Mouse (Mus musculus) embryo, embryonic 11 days (tissue): ENCODE results near the gene Tns1.

Experiments used
- DNase-seq: peaks from one replicate; pipeline ENCODE4 v3.0.0-alpha.2; 2015

Gene Tns1

DNA sequence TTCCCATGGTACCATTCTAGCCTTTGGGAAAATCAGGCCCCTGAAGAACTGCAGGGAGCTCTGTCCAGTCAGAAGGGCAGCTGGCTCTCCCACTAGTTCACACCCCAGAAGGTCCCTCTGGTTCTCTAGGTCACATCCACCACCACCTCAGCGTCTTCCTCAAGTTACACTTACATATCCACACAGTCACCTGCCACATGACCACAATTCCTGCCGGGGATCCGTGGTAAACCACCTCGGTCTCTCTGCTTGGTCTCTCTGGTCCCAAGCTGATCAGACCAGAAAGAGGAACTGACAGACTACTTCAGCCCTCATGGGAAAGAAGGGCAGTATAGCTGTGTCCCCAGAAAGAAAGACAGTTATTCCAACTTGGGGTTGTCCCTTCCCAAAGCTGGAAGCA is 68.7 kb downstream of the Tns1 start:
- DNase-seq = no peak

DNA sequence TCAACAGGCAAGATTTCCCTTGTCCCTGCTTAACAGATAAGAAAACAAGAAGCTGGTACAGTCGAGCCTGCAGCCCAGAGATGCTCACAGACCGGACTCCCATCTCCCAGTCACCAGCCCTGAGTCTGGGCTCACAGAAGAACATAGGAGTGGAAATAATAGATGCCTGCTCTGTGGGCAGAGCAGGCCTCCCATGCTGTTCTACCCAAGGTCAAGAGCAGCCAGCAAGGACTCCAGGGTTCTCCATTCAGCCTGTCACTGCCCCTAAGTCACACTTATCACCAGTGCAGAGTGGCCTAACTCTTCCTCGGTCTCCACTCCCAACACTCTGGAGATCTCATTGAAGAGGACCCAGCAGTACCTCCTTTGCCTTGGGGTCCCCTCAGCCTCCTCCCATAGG is 69.8 kb downstream of the Tns1 start:
- DNase-seq = no peak

DNA sequence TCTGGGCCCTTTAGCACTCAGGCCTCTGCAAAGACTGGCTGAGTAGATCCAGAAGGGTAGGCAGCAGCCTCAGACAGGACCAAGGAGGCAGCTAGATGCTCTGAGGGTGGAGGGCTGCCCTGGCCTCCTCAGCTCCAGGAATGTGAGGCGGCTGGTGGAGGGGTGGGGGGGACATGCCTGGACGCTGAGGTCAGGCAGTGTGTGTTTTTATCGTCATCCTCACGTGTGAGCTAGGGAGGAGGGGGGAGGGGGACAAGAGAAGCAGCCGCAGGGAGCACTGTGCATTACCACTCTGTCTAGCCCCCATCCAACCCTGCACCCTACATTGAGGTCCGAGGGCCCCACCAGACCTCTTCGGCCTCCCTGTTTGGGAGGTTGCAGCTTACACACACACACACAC is 70.2 kb downstream of the Tns1 start:
- peak; percentile 80 for DNase-seq

DNA sequence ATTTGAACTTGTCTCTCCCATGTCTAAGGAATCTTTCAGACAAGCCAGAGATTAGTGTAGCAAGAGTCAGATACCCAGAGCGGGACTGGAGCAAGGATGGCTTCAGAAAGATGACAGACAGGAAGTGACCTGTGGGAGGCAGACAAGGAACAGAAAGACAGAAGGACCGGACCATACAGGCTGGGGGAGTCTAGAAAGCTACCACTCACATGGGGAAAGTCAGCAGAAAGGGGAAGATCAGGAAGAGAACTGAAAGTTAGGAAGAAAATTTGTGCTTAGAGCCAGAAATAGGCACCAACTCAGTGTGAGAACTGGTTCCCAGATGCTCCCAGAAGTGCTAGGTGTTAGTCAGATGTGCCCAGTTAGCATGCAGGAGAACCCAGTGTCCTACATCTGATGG is 71.2 kb downstream of the Tns1 start:
- no peak for DNase-seq

DNA sequence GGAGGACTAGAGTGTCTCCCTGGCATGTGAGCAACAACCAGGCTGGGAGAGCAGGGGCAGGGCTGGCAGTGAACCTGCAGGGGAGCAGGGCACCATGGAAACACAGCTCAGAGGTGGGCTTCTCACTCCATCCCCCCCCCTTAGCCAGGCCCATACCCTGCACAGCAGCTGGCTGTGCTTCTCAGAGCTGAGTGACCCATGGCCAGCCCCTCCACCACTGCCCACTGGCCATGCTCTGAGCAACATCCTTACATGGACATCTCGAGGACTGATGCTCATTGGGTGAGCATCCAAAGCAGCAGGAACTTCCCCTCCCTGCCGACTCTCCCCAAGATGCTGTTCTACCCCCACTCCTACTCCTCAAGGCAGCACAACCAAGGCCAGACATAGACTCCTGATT is 72.9 kb downstream of the Tns1 start:
- DNase-seq = no peak

DNA sequence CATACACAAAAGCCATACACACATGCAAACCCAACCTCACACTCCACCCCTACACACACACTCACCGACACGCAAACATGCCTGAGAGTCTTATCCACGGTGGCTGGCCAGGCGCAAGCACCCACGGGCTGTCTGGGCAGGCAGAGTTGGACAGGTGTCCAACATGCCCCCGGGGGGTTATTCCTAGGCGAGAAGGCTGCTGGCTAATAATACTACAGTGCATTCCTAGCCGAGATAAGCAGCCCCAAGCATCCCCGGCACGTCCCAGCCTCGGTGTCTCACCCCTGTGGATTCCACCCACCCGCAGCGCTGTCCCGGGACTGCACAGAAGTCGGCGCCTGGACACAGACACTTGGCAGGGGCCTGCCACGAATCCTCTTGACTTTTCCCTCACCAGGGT is 74.8 kb downstream of the Tns1 start:
- DNase-seq = no peak

DNA sequence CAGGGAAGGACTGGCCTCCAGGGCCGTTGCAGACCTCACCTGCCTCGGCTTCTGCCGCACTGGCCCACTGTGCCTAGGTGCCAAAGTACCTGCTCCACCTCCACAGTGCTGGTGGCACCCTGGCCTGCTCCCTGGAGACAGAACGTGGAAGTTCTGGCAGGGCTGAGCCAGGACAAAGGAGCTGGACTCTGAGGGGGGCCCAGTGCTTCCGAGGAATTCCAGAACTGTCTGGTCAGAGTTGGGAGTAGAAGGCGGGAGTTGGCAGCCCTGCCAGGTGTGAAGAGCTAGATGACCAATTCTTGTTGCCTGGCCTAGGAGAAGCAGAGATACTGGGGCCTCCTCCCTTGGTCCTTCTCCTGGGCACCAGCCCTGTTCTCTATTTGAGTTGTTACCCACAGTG is 76.5 kb downstream of the Tns1 start:
- DNase-seq = no peak

DNA sequence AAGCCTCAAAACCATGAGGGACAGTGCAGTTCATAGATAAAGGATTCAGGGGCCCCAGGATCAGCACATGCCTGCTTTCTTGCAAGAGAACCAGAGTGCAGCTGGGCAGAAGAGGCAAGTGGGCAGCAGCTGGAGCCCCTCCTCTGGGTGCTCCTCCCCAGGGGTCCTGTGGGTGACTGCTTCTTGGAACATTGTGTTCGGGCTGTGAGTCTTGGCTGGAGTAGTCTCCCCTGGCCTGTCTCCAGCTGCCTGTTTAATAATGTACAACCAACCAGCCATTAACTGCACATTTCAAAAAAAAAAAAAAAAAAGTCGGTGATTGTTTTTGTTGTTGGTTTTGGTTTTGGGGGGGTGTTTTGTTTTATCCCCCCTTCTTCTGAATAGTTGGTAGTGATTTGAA is 76.9 kb downstream of the Tns1 start:
- DNase-seq = no peak

DNA sequence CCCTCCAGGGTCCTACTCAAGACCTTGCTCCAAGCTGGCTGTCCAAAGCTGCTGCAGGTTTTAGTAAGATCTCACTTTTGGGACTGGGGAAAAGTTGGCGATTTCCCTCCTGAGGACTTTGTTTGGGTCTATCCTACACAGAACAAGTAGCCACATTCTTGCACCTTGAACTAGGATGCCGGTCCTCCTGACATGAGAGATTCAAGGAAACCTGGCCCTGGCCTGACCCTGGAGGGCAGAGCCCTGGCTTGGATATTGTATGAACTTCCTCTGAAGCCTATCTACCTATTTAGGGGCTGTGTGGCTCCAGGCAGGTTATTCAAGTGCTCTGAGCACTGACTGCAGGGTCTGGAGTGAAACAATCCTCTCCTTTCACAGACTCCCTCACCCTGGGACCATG is 79.2 kb downstream of the Tns1 start:
- no peak for DNase-seq

DNA sequence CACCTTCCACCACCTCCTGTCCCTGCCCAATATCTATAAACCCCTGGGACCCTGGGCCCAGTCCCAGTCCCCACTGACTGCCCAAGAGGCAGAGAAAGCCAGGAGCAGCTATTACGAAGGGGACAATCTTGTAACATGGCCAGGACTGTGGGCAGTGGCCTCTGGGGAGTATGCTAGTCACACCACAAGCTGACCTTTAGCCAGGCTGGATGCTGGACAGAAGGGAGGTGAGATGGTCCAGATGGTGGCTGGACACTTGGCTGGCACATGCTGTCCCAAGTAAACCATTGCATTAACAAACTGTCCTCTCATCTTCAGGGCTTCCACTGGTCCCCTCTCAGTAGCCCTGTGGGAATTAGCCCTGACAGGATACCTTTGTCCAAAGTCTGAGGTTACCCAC is 79.8 kb downstream of the Tns1 start:
- DNase-seq = no peak

DNA sequence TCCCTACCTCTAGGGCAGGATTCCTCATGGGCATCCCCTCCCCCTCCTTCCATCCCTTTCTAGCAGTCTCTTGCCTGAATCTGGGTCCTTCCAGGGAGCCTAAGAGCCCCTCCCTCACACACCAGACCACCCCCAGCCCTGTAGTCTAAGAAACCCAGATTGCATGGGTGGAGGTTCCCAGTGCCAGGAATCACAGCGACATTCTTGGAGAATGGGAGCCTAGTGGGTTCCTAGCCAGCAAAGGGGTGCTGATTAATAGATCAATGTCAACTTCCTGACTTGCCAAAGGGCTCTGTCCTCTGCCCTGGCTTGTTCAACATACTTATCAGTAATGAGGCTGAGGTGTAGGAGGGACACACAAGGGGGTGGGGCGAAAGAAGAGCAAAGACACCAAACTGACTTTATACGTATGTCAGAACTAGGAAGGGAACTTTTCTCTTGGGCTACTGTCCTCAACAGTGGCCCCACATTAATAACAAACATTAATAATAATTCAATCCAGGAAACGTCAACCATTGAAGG is 80.6 kb downstream of the Tns1 start:
- no peak for DNase-seq

DNA sequence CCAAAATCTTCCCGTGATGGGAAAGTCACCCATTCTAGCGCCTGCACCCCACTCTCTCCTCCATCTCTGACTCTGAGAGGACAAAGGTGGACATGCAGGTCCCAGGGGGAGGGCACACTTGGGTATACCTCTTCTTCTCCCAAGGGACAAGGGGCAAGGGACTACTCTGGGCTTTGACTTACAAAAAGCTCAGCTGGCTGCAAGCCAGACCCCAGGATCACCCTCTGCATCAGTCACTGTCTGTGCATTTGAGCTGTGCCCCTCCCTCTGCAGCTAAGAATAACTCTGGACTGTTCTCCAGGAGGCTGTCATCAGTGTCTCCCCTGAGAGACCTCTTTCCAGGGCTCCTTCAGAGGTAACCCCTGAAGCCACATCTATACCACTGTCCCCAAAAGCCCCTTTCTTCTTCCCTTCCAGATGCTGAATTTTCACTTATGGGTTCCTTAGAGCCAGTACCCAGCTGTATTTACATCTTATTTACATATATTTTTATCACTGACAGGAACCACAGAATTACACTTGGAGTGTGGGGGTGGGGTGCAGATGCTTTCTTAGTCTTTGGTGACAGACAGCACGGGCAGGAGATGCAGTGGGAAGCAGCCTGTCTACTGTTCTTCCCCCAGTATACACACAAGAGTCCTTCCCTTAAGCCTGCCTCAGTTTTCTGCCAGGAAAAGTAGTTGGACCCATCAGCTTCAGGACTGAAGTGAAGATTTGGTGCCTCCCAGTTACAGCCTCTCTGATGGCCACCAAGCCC is 81.4 kb downstream of the Tns1 start:
- DNase-seq = no peak

DNA sequence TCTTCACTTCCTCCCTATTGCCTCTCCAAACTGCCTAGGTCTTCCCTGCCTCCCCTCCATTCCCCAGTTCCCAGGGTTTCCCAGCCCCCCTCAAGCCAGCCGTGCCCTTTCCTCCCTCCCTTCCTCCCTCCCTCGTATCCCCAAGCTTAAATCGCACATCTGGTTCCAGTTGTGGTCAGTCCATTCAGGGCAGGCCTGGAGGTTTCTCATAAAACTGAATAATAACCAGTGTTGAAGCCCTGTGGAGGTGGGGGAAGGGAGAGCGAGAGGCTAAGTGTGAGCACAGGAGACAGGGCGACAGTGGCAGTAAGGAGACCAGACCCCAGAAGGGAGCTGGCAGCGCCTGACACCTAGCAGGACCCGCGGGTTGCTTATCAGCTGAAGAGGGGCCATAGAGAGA is 82.6 kb downstream of the Tns1 start:
- peak; percentile 84 for DNase-seq

DNA sequence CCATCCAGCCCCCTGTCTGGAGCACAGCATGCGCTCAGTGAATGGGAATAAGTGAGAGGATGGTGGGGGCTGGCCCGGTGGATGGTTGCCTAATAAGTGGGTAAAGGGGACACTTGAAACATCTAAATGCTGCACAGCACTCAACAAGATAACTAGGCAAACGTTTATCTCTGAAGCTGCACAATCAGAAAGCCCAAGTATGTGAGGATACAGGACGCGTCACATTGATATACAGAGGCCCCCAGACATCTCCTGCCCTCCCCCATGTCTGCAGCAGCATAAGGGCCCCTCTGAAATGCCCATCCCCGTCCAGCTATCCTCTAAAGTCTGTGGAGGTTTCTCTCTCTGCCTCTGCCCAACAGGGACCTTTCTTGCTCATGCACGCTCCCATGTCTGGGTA is 83.1 kb downstream of the Tns1 start:
- DNase-seq = no peak

DNA sequence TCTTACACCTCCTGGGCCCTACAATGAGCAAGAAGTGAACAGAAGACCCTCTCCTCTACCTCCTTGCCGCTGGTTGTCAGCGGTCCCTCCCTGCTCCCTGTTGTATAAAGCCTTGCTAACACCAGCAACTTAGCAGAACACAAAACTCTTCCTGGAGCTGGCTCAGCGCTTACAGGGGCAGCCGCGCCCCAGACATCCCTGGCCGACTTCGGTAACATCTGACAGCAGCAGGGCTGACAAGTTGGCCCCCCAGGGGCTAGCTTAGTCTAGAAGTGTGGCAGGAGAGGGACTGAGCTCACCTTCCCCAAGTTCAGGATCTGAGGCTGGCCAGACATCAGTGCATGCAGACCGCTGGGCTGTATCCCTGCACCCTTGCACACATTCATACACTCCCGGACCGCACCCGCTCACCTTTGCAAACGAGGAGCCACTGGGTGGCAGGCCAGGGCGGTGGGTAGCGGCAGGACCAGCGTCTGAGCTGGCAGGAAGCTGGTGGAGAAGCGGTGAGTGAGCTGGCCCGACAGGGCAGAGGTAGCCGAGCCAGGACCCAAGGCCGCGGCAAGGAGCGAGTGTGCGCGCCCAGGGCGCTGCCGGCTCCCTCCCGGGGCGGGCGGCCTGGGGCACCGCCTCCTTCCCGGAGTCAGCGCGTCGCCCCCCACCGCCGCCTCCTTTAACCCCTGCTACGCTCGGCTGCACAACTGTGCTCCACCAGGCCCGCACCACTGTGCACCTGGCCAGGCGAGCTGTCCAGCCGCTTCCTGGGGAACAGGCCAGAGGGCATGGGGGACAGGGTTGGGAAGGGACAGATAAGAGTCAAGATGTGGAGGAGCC is 87.5 kb downstream of the Tns1 start:
- DNase-seq = peak; percentile 58

DNA sequence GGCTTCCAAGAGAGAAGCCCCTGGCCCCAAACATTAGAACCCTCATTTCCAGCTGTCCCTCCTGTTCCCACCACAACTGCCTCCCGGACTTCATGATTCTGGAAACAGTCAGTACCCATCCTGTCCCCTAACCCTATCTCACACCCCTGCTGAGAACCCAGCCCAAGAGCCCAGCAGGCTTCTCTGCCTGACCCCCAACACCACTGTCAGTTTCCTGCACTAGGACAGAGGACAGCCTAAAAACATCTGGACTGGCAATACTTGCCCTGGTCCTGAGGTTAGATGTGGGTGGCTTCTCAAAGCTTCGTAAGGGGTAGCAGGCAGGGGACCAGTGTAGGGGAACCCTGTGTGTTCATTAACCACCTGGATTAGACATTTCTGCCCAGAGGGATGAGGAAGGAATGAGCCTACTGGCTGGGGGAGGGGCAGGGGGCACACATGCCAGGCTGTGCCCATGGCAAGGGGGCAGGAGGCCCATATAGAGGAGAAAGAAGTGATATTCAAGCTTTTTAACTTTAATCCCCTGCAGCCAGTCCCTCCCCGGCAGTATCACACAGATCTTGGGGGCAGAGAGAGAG is 88.2 kb downstream of the Tns1 start:
- DNase-seq = no peak

DNA sequence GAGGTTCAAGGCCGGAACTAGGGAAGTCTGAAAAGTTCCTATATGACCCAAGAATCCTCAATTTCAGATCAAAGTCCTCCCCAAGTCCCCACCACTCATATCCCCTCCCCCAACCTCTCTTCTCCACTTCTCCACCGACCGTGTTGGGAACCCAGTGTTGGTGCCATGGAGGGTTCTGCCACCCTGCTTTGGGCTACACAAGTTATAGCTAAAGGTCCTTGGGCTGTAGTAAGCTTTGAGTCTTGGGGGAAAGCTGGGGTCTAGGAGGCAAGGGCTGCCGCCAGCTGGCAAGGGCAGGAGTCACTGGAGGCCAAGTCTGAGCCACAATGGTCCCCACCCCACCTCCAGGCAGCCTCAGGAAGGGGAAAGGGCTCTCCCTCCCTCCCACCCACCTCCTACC is 88.8 kb downstream of the Tns1 start:
- no peak for DNase-seq

DNA sequence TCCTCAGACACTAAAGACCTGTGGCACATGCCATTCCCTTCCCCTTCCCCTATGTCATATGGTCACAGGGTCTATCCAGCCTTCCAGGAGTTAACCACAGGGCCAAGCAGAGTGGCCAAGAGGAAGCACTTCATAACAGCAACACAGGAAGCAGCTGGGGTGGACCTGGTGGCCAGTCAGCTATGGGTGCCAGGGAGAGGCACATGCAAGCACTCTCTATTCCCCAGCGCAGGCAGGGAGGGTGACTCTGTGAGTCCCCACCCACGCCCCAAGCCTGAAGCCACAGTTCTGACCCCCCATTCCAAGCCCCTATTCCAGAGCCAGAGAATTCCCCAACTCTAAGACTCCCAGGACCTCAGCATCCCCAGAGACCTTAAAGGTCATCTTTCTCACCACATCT is 89.5 kb downstream of the Tns1 start:
- no peak for DNase-seq

DNA sequence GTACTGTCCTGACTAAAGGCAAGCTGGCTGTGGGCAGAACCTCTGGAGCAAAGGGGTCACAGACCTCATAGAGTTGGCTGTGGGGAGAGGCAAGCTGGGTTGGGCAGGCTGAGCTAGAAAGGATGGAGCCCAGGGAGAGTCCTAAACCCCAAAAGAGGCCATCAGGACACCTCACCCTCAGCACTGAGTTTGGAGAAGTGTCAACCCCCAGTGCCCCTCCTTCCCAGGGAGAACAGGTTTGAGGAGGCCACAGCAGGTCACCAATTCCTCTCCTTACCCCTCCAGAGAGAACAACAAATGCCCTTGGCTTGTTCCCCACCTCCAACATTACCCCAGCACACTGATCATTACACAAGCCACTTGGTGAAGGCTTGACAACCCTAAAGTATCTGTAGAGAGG is 90.0 kb downstream of the Tns1 start:
- no peak for DNase-seq

DNA sequence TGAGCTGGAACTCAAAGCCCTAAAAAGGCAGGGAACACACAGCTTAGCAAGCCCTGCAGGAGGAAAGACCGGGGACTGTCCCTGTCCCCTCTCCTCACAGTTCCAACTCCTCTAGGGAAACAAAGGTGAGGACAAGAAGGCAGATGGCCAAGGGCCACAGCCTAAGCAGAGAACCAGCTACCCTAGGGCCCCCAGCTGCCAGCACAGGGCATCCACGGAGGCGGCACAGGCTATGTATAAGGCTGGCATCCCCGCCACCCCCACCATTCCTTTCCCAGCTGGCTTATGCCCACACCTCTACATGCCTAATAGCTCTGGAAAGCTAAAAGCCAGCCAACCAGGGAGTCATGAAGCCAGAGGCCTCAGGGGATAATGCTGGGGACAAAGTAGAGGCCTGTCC is 90.8 kb downstream of the Tns1 start:
- no peak for DNase-seq

DNA sequence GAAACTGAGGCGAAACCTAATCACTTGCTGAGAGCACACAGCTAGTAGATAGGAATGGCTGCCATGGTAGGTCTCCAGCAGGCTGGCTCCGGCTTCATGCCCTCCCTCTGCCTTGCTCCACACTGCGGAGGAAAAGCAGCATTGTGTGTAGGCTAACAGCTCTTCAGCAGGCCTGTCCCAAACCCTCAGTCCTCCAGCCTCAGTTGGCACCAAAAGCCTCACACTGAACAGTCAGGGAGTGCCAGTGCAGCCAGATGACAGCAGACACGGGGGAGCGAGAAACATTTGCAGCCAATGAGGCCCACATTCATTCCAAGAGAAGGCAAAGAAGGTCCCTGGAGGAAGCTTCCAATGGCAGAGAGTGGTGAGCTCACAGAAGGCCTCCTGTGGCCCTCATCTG is 91.3 kb downstream of the Tns1 start:
- no peak for DNase-seq

DNA sequence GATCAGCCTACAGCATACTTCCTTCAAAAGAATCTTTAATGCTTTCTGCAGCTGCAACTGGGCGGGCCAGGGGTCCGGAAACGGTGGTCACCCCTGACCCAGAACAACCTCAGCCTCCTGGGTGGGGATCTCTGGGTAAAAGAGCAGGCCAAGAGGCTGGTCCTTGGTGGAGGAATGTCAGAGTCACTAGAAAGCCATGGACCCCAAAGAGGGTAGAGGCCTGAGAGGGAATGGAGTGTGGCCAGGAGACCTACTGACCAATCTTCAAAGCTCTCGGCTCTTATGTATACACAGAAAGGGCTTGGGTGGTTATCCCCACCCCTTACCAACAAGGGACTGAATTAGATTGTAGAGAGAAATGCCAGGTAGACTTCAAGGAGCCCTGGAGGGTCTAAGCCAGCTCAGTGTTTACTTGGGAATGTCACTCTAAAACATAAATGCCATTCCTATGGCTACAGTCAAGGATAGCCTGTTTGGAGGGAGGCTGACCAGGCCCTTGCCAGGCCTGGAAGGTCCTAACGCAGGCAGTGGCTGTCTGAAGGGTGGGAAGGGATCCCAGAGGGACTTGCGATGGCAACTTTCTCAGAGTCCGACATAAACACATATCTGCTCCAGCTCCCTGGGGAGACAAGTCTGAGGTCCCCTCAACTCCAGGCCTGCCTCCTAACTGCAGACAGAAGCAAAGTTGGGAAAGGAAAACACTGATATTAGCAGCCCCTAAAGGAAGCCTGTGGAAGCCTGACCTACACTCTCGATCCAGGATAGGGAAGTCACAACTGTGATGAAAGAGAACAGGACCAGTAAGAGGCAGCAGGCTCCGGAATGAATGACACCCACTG is 92.3 kb downstream of the Tns1 start:
- DNase-seq = no peak

DNA sequence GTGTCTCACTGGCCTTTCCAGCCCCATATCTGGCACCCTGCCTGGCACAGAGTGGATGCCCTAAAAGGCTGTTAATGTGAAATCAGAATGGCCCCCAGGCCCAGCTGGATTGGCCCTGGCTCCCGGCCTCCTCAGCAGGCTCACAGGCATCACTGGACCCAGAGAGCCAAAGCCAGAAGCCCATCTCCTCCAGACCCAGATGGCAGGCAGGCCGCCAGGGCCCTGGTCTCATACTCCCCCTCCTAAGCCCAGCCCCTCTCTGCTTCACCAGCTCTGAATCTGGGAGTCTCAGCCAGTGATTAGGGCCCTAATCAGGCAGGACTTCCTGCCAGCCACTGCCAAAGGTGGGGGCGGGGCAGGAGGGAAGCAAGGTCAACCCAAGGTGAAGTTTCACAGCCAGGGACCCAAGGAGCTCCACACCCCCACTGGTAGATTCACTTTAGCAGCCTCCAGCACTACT is 93.3 kb downstream of the Tns1 start:
- peak; percentile 77 for DNase-seq
